9 mouse cellular contexts compared by ENCODE assay signal in the genomic region with DNA sequence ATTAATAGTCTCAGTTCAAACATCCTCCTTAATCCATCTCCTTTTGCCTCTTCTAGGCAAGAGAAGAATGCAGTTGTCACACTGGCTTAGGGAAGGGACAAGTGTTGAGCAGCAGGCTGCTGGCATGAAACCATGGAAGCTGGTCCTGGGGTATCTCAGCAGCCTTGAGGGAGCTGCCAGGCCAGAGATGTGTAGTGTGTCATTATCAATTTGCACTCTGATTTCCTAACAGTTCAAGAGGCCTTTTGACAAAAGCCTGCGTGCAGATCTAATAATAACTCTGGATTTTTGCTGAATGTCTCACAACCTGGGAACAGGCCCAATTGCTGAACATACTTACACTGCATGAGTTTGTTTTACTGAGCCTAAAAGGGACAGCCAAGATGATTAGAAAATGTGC.
DNase-seq lines count a peak whose midpoint lies in the region; ATAC-seq and TF ChIP-seq lines count a peak whose summit lies in the region.
"Had no signal": no experiment of that assay in that cellular context is flagged by ENCODE, and none has a peak within 500 bp of the region (broad histone marks: within the 10 kb centered on the region; RNA-seq: fewer than 3 reads in every experiment).

No protein-coding gene starts in this region.

- ATAC-seq in heart, postnatal 0 days (ENCODE audit: insufficient read depth, low read depth) = peak; percentile 97
- ATAC-seq in erythroid progenitor cell, adult 5-6 weeks (replicated peaks; ENCODE audit: low FRiP score, poor library complexity, severe bottlenecking) = no peak

- TF ChIP-seq POLR2A in embryonic fibroblast, embryonic 13.5 days (IDR thresholded peaks at IDR 0.05; ENCODE audit: low read depth, low read length) = no peak
- TF ChIP-seq POLR2A in cerebellum, adult 2 months (IDR thresholded peaks at IDR 0.05; ENCODE audit: borderline replicate concordance, insufficient read depth, low read length) = no peak

- H3K4me2 ChIP-seq in heart, postnatal 0 days (ENCODE audit: low read depth, low read length) = no peak overlapping the region

- no peak overlapping the region for H3K27ac ChIP-seq in left cerebral cortex, adult 2 months
- H3K27ac ChIP-seq in embryonic fibroblast, embryonic 13.5 days (ENCODE audit: insufficient read depth, low read length) = peak overlapping the region; percentile 95
- peak overlapping the region; percentile 88 for H3K27ac ChIP-seq in heart, postnatal 0 days (ENCODE audit: low read depth)
- H3K27ac ChIP-seq in cerebellum, adult 2 months (ENCODE audit: insufficient read depth, low read length) = no peak overlapping the region
- H3K27ac ChIP-seq: macrophage had no signal

- peak; percentile 64 for DNase-seq in left cerebral cortex, postnatal 4 days
- no peak for DNase-seq in left cerebral cortex, adult 2 months (ENCODE audit: extremely low spot score in 1 of 2, low spot score in 2 of 2)
- peak; percentile 93 for DNase-seq in heart, postnatal 0 days (ENCODE audit: low spot score)
- DNase-seq in lung, postnatal 4 days = peak; percentile 19 to 45
- DNase-seq in right cerebral cortex, adult 18-20 months = no peak
- DNase-seq in cerebellum, adult 2 months = no peak

- TF ChIP-seq EP300 in heart, postnatal 0 days (IDR thresholded peaks at IDR 0.05; ENCODE audit: low read depth) = peak; percentile 81; the same call in 1 of the 2 replicates

- no peaks in the 10 kb centered on the region for H3K9me3 ChIP-seq in heart, postnatal 0 days (replicated peaks; ENCODE audit: control insufficient read depth, low read length)

- H3K9ac ChIP-seq in heart, postnatal 0 days (replicated peaks; ENCODE audit: low read depth, low read length) = no peak overlapping the region

- 12% methylated on average over 1 of the region's 1 CpGs for WGBS in heart, postnatal 0 days
- WGBS in cerebellum, adult 2 months = 4% methylated on average over 1 of the region's 1 CpGs

- no peaks in the 10 kb centered on the region for H3K27me3 ChIP-seq in heart, postnatal 0 days (ENCODE audit: control insufficient read depth, insufficient read depth, low read length)
- no peaks in the 10 kb centered on the region for H3K27me3 ChIP-seq in cerebellum, adult 2 months (ENCODE audit: control insufficient read depth, insufficient read depth, low read length)

- TF ChIP-seq CTCF in left cerebral cortex, adult 2 months (IDR thresholded peaks at IDR 0.05) = no peak
- no peak for TF ChIP-seq CTCF in embryonic fibroblast, embryonic 13.5 days (IDR thresholded peaks at IDR 0.05; ENCODE audit: borderline replicate concordance, insufficient read depth, low read length)
- TF ChIP-seq CTCF in heart, postnatal 0 days (IDR thresholded peaks at IDR 0.05; ENCODE audit: low read depth) = no peak
- no peak for TF ChIP-seq CTCF in cerebellum, adult 2 months (IDR thresholded peaks at IDR 0.05; ENCODE audit: borderline replicate concordance, insufficient read depth, low read depth, low read length)

- intact Hi-C loops in left cerebral cortex, postnatal 4 days (cut with DNase I) = no loop called here
- intact Hi-C loops in left cerebral cortex, adult 2 months (cut with DNase I) = no loop called here

- H3K4me1 ChIP-seq in embryonic fibroblast, embryonic 13.5 days (ENCODE audit: control insufficient read depth, insufficient read depth, low read length) = peaks cover 6% of the 10 kb centered on the region
- peaks cover 32% of the 10 kb centered on the region for H3K4me1 ChIP-seq in heart, postnatal 0 days (ENCODE audit: control insufficient read depth, insufficient read depth)
- H3K4me1 ChIP-seq in cerebellum, adult 2 months (ENCODE audit: control insufficient read depth, insufficient read depth, low read length) = no peaks in the 10 kb centered on the region

- no peak overlapping the region for H3K4me3 ChIP-seq in left cerebral cortex, adult 2 months
- H3K4me3 ChIP-seq in embryonic fibroblast, embryonic 13.5 days (ENCODE audit: insufficient read depth, low read length) = no peak overlapping the region
- no peak overlapping the region for H3K4me3 ChIP-seq in heart, postnatal 0 days (ENCODE audit: low read depth, low read length)
- no peak overlapping the region for H3K4me3 ChIP-seq in cerebellum, adult 2 months (replicated peaks; ENCODE audit: insufficient read depth, low read depth, low read length)

- no peaks in the 10 kb centered on the region for H3K36me3 ChIP-seq in heart, postnatal 0 days (replicated peaks; ENCODE audit: control insufficient read depth, insufficient read depth, low read length)

Comparison
In these comparisons a context has a peak if more than half of its experiments do, and no peak if none do; other contexts are left out.
1. DNase-seq: peak in left cerebral cortex, postnatal 4 days (single experiment), heart, postnatal 0 days (single experiment) and lung, postnatal 4 days (2 of 2); none in left cerebral cortex, adult 2 months (0 of 2), right cerebral cortex, adult 18-20 months (single experiment) and cerebellum, adult 2 months (0 of 2).
2. H3K27ac ChIP-seq: peak in embryonic fibroblast, embryonic 13.5 days (single experiment) and heart, postnatal 0 days (single experiment); none in left cerebral cortex, adult 2 months (single experiment) and cerebellum, adult 2 months (single experiment).